Mouse (Mus musculus): ENCODE data around the gene Arl10. TPM values are rescaled to one million over a fixed set of nuclear protein-coding genes. Genes with fewer than 3 reads are reported as not detected.
A peak's percentile ranks its signal among the peaks of the same experiment; 100 is the strongest.
"Not testable (repeated sequence)": the region's sequence is repeated elsewhere in the genome, so short reads cannot be mapped to it uniquely, and the experiment has no call there.

The Arl10 gene
- total RNA-seq, 2 experiments from 2014 or later, result 2.5 to 3.0 TPM

GRCm38 (mm10) chr13:54610613-54610971 lies 35.8 kb downstream of the Arl10 start:
- intact Hi-C loops (cut with DNase I), result no loop called here

GRCm38 (mm10) chr13:54610972-54611754 lies 36.3 kb downstream of the Arl10 start, which contains the start of gene Cltb:
Cltb (minus strand) TSS chr13:54611344.
- intact Hi-C loops (cut with DNase I), result no loop called here
- DNase-seq, result peak; percentile 88 to 90

More at GRCm38 (mm10) chr13:54610613-54610971, 35.8 kb downstream of the Arl10 start:
- peak in 1 of 2 experiments; percentile 21 for DNase-seq

- DNase-seq; intact Hi-C loops (cut with DNase I): not testable (repeated sequence)
These were observed 38.3 kb downstream of the Arl10 start for GRCm38 (mm10) chr13:54613141-54613540.

GRCm38 (mm10) chr13:54616307-54616706 lies 41.5 kb downstream of the Arl10 start:
- DNase-seq, result no peak
- intact Hi-C loops (cut with DNase I), result no loop called here

GRCm38 (mm10) chr13:54616998-54617397 lies 42.2 kb downstream of the Arl10 start:
- no peak for DNase-seq
- intact Hi-C loops (cut with DNase I), result no loop called here

GRCm38 (mm10) chr13:54621155-54621932 lies 46.5 kb downstream of the Arl10 start, which contains the start of gene Faf2:
Faf2 (plus strand) TSS chr13:54621784.
- intact Hi-C loops (cut with DNase I), result loop anchor here (2.0 kb wide), 1 partner anchor 31 kb away; the partner anchor contains the start of genes Higd2a and Nop16
- peak; percentile 98 to 99 for DNase-seq

GRCm38 (mm10) chr13:54621960-54622521 lies 47.2 kb downstream of the Arl10 start:
- DNase-seq, result no peak
- intact Hi-C loops (cut with DNase I), result loop anchor here (2.0 kb wide), 1 partner anchor 31 kb away; the partner anchor contains the start of genes Higd2a and Nop16

- DNase-seq, result no peak
- intact Hi-C loops (cut with DNase I), result no loop called here
These were observed 54.3 kb downstream of the Arl10 start for GRCm38 (mm10) chr13:54629128-54629527.

Small RNA genes within 50 kb of the gene (microRNA-seq; reads per million reads assigned to microRNA genes)
- 0 reads per million in 2 experiments for gene Gm24195

Other genes starting within 250 kb of the Arl10 start
- gene Cplx2, start 203.7 kb upstream of the Arl10 start, total RNA-seq (2021), result 1 to 10 TPM; 1.0 to 1.1 TPM
- gene Thoc3, start 106.2 kb upstream of the Arl10 start, total RNA-seq (2021), result 10 to 100 TPM; 12.9 to 13.7 TPM
- 1 to 10 TPM; 1.6 to 3.4 TPM for gene Simc1, start 71.2 kb upstream of the Arl10 start, total RNA-seq (2021)
- 100 to 1,000 TPM; 171 to 180 TPM for gene 4833439L19Rik, start 9.6 kb upstream of the Arl10 start, total RNA-seq (2021)
- 10 to 100 TPM; 17.7 to 17.9 TPM for gene Nop16, start 15.1 kb downstream of the Arl10 start, total RNA-seq (2021)
- 100 to 1,000 TPM; 145 to 149 TPM for gene Higd2a, start 15.2 kb downstream of the Arl10 start, total RNA-seq (2021)
- 100 to 1,000 TPM; 132 to 139 TPM for gene Cltb, start 36.3 kb downstream of the Arl10 start, total RNA-seq (2021)
- 10 to 100 TPM; 10.5 to 13.8 TPM for gene Faf2, start 46.8 kb downstream of the Arl10 start, total RNA-seq (2021)
- gene Rnf44, start 118.9 kb downstream of the Arl10 start, total RNA-seq (2021), result 10 to 100 TPM; 21.7 to 27.2 TPM
- gene Cdhr2, start 126.4 kb downstream of the Arl10 start, total RNA-seq (2021), result not detected
- not detected for gene Gprin1, start 174.9 kb downstream of the Arl10 start, total RNA-seq (2021)
- not detected for gene Sncb, start 191.6 kb downstream of the Arl10 start, total RNA-seq (2021)
- not detected for gene Eif4e1b, start 209.0 kb downstream of the Arl10 start, total RNA-seq (2021)
- gene Tspan17, start 214.4 kb downstream of the Arl10 start, total RNA-seq (2021), result 10 to 100 TPM; 16.3 to 23.4 TPM